Mouse (Mus musculus) cerebellum, adult 2 months (tissue): ENCODE results near the gene Osbpl10. TPM values are rescaled to one million over a fixed set of nuclear protein-coding genes. Genes with fewer than 3 reads are reported as not detected.

Source experiments
- DNase-seq, 2 experiments: peaks; one replicate each; pipeline ENCODE4 v3.0.0; 2021
- H3K27ac ChIP-seq: fragments of 200-500 bp; 2 replicates; pipeline ENCODE4 v1.5.1; 2012; ENCODE audit warnings: low read length, control low read depth, inconsistent platforms; ENCODE audit not compliant: insufficient read depth
- H3K27me3 ChIP-seq: fragments of 200-500 bp; 2 replicates; pipeline ENCODE4 v1.6.1; 2012; ENCODE audit warnings: inconsistent platforms, mild to moderate bottlenecking, low read length, moderate library complexity; ENCODE audit not compliant: control insufficient read depth, insufficient read depth
- H3K4me1 ChIP-seq: fragments of 200-500 bp; 2 replicates; pipeline ENCODE4 v1.6.1; 2011; ENCODE audit warnings: low read length; ENCODE audit not compliant: control insufficient read depth, insufficient read depth
- H3K4me3 ChIP-seq: fragments of 200-500 bp; replicated peaks from 2 replicates; pipeline ENCODE3; 2011; ENCODE audit warnings: mild to moderate bottlenecking, low read depth, low read length, control low read depth; ENCODE audit not compliant: insufficient read depth
- CTCF ChIP-seq: fragments of 200-500 bp; IDR thresholded peaks from 2 replicates; pipeline ENCODE4 v1.5.1; 2011; ENCODE audit warnings: low read depth, mild to moderate bottlenecking, control low read depth, low read length, moderate library complexity, borderline replicate concordance; ENCODE audit not compliant: insufficient read depth
- POLR2A ChIP-seq: fragments of 200-500 bp; IDR thresholded peaks from 2 replicates; pipeline ENCODE4 v1.6.1; 2011; ENCODE audit warnings: low read length, control low read depth, borderline replicate concordance; ENCODE audit not compliant: insufficient read depth
- WGBS: fragments of 180-500 bp; shearing (Covaris S2); methylation state at CpG from one replicate; pipeline ENCODE4 v1.1.7; 2018; 5-methylcytosine and 5-hydroxymethylcytosine counted together
- polyA plus RNA-seq: library from polyadenylated mRNA; depleted of rRNA; stranded (reverse); fragments of >200 nt; gene quantifications from 2 replicates; pipeline ENCODE4 v1.2.3, GENCODE M21; 2012

The Osbpl10 gene
- polyA plus RNA-seq, 1 experiment: 11.0 TPM

DNA sequence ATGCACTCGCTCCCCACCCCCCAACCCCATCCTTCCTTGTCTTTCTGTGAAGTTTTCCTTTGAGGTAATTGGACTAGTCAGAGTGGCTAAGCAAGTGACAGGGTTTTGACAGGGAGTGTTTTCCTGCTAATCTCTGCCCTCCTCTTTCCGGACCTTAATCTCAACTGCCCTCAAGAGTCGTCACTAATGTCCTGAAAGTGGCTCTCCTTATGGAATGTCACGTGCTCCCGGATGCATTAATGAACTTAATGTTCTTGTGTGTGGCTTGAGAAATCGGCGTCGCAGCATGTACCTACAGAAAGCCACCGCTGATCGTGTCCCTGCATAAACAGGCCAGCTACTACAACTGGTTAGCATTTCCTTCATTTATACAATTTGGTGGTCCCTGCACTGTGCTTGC lies 70.0 kb downstream of the Osbpl10 start:
- DNase-seq: no peak
- WGBS: 95% methylated on average over 10 of the region's 10 CpGs
- Histone ChIP-seq H3K4me3 (no peak overlapping the region), H3K4me1 (peaks cover 13% of the 10 kb centered on the region), H3K27me3 (no peaks in the 10 kb centered on the region), H3K27ac (no peak overlapping the region)
- TF ChIP-seq POLR2A: no peak
- no peak for TF ChIP-seq CTCF

DNA sequence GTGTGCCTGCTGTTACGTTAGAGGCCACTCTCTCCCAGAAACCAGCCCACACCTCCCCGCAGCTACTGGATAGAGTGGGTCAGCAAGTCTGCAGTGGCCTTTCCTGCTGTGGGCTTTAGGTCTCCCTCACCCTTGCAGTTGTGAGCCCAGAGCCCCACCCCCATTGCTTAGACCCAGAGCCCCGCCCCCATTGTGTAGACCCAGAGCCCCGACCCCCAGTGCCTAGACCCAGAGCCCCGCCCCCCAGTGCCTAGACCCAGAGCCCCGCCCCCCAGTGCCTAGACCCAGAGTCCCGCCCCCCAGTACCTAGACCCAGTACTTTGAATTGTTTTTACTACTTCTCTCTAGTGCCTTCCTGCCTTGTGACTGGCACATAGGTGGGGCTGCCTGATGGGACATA lies 70.5 kb downstream of the Osbpl10 start:
- Histone ChIP-seq H3K4me1 (peaks cover 13% of the 10 kb centered on the region), H3K27me3 (no peaks in the 10 kb centered on the region), H3K27ac (no peak overlapping the region), H3K4me3 (no peak overlapping the region)
- TF ChIP-seq POLR2A (no peak), CTCF (no peak)
- DNase-seq: no peak
- WGBS: 78% methylated on average over 7 of the region's 7 CpGs

DNA sequence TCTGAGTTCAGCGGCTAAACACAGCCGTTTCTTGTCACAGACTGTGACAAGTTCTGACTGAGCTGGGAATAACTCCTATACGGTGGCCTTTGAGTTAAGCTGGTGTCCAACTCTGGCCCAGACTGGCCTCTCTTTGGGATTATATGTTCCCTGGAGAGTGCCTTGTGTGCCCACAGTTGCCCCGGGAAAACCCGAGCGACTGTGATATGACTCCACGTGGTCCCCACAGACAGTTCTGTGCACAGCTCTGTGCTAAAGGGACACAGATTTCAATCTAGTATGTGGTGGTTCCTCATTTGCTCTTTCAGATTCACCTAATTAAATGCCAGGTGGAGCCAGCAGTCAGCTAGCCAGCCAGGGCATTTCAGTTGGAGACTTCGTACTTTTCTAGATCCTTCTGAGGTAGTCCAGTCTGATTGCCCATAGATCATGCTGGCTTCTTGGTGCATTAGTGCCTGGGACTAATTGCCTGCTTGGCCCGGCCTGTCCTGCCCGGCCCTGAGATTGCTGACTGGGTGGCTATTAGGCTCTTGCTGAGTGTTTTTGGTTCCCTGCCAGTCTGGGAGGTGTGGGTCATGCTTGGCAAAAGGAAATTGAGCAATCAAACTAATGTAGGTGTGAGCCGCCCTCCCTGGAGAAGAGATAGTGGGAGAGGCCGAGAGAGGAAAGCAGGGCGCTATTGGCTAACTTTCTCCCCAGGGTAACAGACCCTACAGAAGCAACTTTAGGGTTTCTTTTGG lies 71.8 kb downstream of the Osbpl10 start:
- Histone ChIP-seq H3K4me3 (no peak overlapping the region), H3K4me1 (peaks cover 4% of the 10 kb centered on the region), H3K27ac (no peak overlapping the region), H3K27me3 (no peaks in the 10 kb centered on the region)
- DNase-seq: peak; percentile 23 to 42
- 47% methylated on average over 13 of the region's 13 CpGs for WGBS
- TF ChIP-seq CTCF (no peak), POLR2A (no peak)

DNA sequence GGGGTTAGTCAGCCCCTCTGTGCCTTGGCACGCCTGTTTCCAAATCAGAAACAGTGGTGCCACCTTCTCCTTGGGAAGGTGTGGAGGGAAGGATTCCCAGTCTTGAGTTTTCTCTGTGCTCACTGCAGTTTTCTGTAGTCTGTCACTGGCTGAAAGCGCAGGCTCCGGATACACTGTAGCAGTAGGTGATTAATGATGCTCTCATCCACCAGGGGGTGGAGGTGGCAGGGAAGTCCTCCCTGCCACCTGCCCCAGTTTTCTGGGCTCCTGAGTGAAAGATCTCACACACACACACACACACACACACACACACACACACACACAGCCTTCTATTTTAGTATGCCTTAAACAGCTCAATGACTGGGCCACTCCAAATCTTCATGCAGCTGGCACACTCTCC lies 73.6 kb downstream of the Osbpl10 start:
- peak in 1 of 2 experiments; percentile 17 for DNase-seq
- TF ChIP-seq CTCF (no peak), POLR2A (no peak)
- no peaks in the 10 kb centered on the region for H3K4me1 ChIP-seq
- H3K27ac ChIP-seq: no peak overlapping the region
- H3K27me3 ChIP-seq: no peaks in the 10 kb centered on the region
- H3K4me3 ChIP-seq: no peak overlapping the region
- 72% methylated on average over 3 of the region's 3 CpGs for WGBS

DNA sequence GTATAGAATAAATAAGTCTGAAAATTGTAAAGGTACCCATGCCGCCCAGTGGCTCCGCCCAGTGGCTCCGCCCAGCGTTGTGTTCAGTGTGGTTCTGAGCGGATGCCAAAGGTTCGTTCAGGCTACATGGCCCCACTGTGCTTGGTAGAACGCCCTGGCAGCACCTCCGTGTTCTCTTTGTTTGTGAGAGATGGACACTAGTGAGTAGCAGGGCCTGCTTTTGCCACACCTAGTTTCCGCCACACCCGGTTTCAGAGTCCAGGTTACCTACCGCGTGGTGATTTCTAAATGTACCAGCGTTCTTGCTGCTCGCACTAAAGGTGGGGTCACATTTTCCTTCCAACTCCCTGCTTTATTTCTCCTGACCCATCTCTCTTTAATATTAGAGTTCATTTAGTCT lies 75.4 kb downstream of the Osbpl10 start:
- no peak overlapping the region for H3K4me3 ChIP-seq
- no peak for TF ChIP-seq CTCF
- TF ChIP-seq POLR2A: no peak
- no peak overlapping the region for H3K27ac ChIP-seq
- peaks cover 3% of the 10 kb centered on the region; the same call in 1 of the 2 replicates for H3K4me1 ChIP-seq
- 93% methylated on average over 14 of the region's 14 CpGs for WGBS
- DNase-seq: no peak
- H3K27me3 ChIP-seq: no peaks in the 10 kb centered on the region

DNA sequence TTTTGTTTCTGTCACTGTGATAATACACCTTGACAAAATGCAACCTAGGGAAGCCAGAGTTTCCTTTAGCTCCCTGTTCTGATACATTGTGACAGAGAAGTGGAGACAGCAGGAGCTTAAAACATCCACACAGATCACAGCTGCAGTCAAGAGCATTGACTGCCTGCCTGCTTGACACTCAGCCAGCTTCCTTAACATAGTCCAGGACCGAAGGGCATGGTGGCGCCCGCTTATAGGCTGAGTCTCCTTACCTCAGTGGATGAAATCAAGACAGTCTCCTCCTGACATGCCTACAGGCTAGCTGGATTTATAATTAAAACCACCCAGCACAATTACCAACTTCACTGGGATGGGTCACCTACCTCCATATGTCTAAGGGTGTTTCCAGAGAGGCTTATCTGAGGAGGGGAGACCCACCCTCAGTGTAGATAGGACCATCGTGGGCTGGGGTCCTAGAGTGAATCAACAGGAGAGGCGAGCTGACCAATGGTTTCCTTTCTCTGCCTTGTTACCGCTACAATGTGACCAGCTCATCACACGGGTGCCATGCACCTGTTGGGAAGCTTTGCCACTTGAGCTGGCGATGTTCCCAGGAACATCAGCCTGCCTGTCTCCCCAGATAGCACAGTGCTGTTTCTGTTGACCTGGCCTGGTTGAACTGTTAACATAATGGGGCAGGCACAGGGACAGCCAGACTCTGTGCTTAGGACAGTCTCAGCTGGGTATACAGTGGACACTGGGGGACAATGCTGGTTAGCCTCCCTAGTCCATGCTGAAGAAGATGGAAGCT lies 76.9 kb downstream of the Osbpl10 start:
- Histone ChIP-seq H3K4me1 (peaks cover 3% of the 10 kb centered on the region; the same call in 1 of the 2 replicates), H3K27me3 (no peaks in the 10 kb centered on the region), H3K27ac (no peak overlapping the region), H3K4me3 (no peak overlapping the region)
- WGBS: 56% methylated on average over 8 of the region's 8 CpGs
- no peak for TF ChIP-seq POLR2A
- TF ChIP-seq CTCF: no peak
- DNase-seq: no peak

DNA sequence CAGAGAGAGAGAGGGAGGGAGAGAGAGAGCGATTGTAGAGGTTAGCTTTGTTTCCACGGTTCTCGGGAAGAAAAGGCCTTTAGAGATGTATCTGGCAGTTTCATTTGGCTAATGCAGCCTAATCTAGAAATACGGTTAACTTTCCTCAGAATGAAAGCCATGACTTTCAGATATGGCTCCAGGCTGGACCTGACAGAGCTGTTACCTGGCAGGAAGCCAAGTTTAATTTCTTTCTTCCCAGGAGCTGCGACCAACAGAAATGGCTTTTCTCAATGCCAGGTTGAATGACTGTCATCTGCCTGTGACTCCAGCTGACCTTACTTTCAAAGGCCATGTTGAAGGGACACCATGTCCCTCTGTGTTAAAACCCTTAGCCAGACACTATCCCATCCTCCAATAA lies 80.4 kb downstream of the Osbpl10 start:
- Histone ChIP-seq H3K27me3 (no peaks in the 10 kb centered on the region), H3K4me3 (no peak overlapping the region), H3K4me1 (peaks cover 3% of the 10 kb centered on the region; the same call in 1 of the 2 replicates), H3K27ac (no peak overlapping the region)
- WGBS: 28% methylated on average over 5 of the region's 5 CpGs
- peak in 1 of 2 experiments; percentile 46 for DNase-seq
- TF ChIP-seq POLR2A (no peak), CTCF (no peak)

DNA sequence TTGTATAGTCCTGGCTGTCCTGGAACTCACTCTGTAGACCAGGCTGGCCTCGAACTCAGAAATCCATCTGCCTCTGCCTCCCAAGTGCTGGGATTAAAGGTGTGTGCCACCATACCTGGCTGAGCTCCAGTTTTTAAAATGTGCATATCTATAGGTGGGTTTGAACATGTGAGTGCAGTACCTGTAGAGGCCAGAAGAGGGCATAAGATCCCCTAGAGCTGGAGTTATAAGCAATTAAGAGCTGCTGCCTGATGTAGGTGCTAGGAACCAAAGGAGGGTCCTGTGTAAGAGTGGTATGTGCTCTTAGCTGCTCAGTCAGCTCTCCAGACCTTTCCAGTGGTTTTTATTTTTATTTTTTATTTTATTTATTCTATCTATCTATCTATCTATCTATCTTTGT lies 86.5 kb downstream of the Osbpl10 start:
- TF ChIP-seq POLR2A: no peak
- Histone ChIP-seq H3K4me1 (no peaks in the 10 kb centered on the region), H3K27ac (no peak overlapping the region), H3K4me3 (no peak overlapping the region), H3K27me3 (no peaks in the 10 kb centered on the region)
- WGBS: 90% methylated on average over 1 of the region's 1 CpGs
- no peak for DNase-seq
